Mouse (Mus musculus) brown adipose tissue, adult 24 weeks (tissue): ENCODE results near the gene Pot1a. TPM values are rescaled to one million over a fixed set of nuclear protein-coding genes. Genes with fewer than 3 reads are reported as not detected.

Source experiments
- H3K27ac ChIP-seq: fragments of 200-500 bp; replicated peaks from 2 replicates; pipeline ENCODE4 v1.5.1; 2012; ENCODE audit warnings: low read depth, mild to moderate bottlenecking, low read length
- H3K4me1 ChIP-seq: fragments of 200-500 bp; 2 replicates; pipeline ENCODE4 v1.6.1; 2012; ENCODE audit warnings: low read length, mixed read lengths; ENCODE audit not compliant: control insufficient read depth, insufficient read depth, insufficient read length
- H3K4me3 ChIP-seq: fragments of 200-500 bp; 2 replicates; pipeline ENCODE4 v1.5.1; 2012; ENCODE audit warnings: low read depth, mild to moderate bottlenecking, low read length, moderate library complexity; ENCODE audit not compliant: insufficient read depth
- polyA plus RNA-seq: library from polyadenylated mRNA; stranded (reverse); fragments of >200 nt; gene quantifications from 2 replicates; pipeline ENCODE4 v1.2.4, GENCODE M21; 2012; ENCODE audit not compliant: missing spikeins, insufficient read depth, insufficient read length

Pot1a gene
- polyA plus RNA-seq: 4.7 and 6.6 TPM in 2 replicates

- Histone ChIP-seq H3K27ac (peak within 1 kb of the TSS; percentile 74), H3K4me1 (peaks cover 3% of the 10 kb centered on the region; the same call in 1 of the 2 replicates), H3K4me3 (peak within 1 kb of the TSS; percentile 86)
Observed at GRCm38 (mm10) chr6:25808806-25809495, at the start of gene Pot1a. TSS of gene Pot1a (minus strand) at chr6:25809246.

DNA sequence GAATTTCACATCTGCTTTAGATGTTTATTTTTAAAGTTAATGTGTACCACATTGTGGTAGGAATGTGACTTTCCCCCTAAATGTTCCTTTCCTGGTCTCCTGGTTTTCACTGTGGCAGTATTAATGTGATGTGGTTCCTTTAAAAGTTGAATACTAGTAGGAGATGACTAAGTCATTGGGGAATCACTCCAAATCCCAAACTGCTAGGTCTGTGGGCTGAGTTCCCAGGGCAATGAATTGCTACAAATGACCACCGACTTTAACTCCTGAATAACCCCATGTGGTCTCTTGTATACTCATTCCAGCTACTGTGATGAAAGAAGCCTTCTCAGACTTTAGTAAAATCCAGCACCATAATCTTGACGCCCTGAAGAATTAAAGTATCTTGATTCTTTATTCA, 27.2 kb upstream of the Pot1a start:
- Histone ChIP-seq H3K27ac (no peak overlapping the region), H3K4me1 (no peaks in the 10 kb centered on the region), H3K4me3 (no peak overlapping the region)

DNA sequence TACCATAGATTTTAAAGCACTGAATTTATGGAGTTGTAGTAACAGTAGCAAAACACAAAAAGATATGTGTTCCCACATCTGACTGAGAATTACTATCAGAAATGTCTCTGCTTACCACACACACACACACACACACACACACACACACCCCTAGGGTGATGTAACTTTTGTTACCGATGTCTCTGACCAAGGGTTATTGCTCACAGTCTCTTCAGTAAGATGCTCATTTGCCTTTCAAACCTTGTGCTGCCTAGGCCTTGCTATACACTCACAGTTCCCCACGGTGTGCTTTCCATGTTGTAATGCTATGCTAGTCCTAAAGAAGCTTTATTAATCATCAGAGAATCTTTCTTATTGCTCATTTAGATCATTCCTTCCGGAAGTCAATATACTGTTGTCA, 3.0 kb downstream of the Pot1a start:
- H3K27ac ChIP-seq: no peak overlapping the region
- peaks cover 3% of the 10 kb centered on the region; the same call in 1 of the 2 replicates for H3K4me1 ChIP-seq
- no peak overlapping the region for H3K4me3 ChIP-seq

GRCm38 (mm10) chr6:25802269-25802668, 6.8 kb downstream of the Pot1a start:
- Histone ChIP-seq H3K4me1 (peaks cover 2% of the 10 kb centered on the region; the same call in 1 of the 2 replicates), H3K27ac (no peak overlapping the region), H3K4me3 (no peak overlapping the region)

DNA sequence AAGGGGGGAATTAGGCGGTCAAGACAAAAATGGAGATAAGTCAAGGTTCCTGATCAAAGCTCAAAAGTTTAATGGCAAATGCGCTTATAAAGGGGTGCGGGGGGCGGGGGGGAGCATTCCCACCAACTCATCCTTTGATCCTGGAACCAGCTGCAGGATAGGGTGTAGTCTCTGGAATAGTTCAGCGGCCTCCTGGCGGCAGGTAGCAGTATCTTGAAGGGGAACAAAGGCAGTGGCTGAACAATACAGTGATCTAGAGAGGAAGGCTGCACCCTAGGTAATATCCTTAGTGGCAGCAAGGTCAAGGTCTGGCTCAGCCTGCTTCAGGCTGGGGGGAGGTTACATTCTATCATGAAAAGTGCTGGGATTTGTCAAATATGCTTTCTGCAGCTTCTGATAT, 7.8 kb downstream of the Pot1a start:
- H3K4me3 ChIP-seq: no peak overlapping the region
- H3K27ac ChIP-seq: no peak overlapping the region

GRCm38 (mm10) chr6:25768238-25768637, 40.8 kb downstream of the Pot1a start:
- Histone ChIP-seq H3K27ac (no peak overlapping the region), H3K4me1 (no peaks in the 10 kb centered on the region), H3K4me3 (no peak overlapping the region)

More for the DNA sequence above, 7.8 kb downstream of the Pot1a start:
- H3K4me1 ChIP-seq: no peaks in the 10 kb centered on the region; the same call in 1 of the 2 replicates

- Histone ChIP-seq H3K4me1 (no peaks in the 10 kb centered on the region), H3K4me3 (no peak overlapping the region), H3K27ac (no peak overlapping the region)
Observed at GRCm38 (mm10) chr6:25767552-25767951, 41.5 kb downstream of the Pot1a start.

GRCm38 (mm10) chr6:25767073-25767472, 42.0 kb downstream of the Pot1a start:
- H3K4me1 ChIP-seq: no peaks in the 10 kb centered on the region
- no peak overlapping the region for H3K4me3 ChIP-seq
- H3K27ac ChIP-seq: no peak overlapping the region

- Histone ChIP-seq H3K4me3 (no peak overlapping the region), H3K27ac (no peak overlapping the region), H3K4me1 (no peaks in the 10 kb centered on the region)
Observed at GRCm38 (mm10) chr6:25766283-25766682, 42.8 kb downstream of the Pot1a start.

GRCm38 (mm10) chr6:25752651-25753050, 56.4 kb downstream of the Pot1a start:
- no peak overlapping the region for H3K4me3 ChIP-seq
- no peaks in the 10 kb centered on the region for H3K4me1 ChIP-seq
- H3K27ac ChIP-seq: no peak overlapping the region

DNA sequence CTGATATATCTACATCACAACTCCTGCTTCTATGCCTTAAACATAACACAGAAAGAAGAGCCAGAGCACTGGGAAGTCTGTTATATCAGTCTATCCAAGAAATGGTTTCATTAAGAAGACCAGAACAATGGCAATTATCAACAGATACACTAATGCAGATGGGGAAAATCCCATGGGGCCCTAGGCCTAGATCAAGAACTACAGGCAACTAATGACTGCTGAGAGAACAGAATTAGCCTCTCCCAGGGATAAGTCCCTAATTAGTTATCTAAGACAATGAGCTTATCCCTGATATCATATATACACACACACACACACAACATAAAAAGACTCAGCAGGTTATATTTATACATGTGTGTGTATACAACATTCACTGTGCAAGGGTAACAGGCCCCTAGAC, 72.5 kb downstream of the Pot1a start:
- Histone ChIP-seq H3K27ac (no peak overlapping the region), H3K4me1 (no peaks in the 10 kb centered on the region), H3K4me3 (no peak overlapping the region)

DNA sequence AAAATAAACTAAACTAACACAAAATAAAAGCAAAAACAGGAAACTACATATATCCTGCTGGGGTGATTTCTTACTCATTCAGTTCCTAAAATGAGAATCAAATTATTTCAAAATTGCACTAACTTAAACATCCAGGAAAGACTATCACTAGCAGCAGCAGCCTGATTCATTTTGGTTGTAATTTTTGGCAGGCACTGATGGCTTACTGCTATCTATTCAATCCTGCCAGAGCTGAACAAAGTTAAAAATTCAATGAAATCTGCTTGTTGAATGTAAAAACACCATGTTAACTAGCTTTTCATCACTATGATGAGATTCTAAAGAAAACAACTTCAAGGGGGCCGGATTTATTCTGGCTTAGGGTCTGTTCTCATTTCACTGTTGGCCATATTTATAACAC, 82.5 kb downstream of the Pot1a start:
- Histone ChIP-seq H3K4me1 (no peaks in the 10 kb centered on the region), H3K27ac (no peak overlapping the region)

GRCm38 (mm10) chr6:25710601-25711000, 98.4 kb downstream of the Pot1a start:
- H3K27ac ChIP-seq: no peak overlapping the region
- no peak overlapping the region for H3K4me3 ChIP-seq
- no peaks in the 10 kb centered on the region for H3K4me1 ChIP-seq

More for the DNA sequence above, 82.5 kb downstream of the Pot1a start:
- H3K4me3 ChIP-seq: no peak overlapping the region

DNA sequence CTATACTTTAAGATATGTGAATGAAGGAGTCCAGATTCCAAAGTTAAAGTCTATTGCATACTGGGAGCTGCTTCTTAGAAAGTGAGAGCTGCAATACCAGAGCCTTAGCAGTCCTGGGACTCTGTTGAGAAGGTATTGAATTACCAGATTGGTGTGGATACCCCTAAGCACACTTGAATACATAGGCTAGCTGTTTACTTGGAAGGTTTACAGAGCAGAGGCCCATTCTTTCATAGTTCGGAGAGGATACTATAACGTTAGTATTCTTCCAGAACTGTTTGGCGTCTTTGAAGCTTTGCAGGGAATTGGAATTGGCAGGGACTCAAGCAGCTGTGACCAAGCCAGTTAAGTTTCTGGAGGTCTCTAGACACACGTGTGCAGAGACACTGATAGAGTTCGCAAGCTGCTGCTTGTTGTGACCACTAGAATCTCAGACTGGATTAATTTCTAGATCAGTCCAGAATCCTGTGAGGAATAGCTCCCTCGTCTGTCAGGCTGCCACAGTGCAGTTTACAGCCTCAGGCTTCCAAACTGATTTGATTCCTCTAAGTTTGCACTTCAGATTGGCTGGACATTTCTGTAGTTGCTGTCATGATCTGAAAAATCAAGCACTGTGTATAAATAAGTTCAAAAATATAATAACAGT, 99.7 kb downstream of the Pot1a start:
- Histone ChIP-seq H3K4me3 (no peak overlapping the region), H3K4me1 (no peaks in the 10 kb centered on the region), H3K27ac (no peak overlapping the region)

DNA sequence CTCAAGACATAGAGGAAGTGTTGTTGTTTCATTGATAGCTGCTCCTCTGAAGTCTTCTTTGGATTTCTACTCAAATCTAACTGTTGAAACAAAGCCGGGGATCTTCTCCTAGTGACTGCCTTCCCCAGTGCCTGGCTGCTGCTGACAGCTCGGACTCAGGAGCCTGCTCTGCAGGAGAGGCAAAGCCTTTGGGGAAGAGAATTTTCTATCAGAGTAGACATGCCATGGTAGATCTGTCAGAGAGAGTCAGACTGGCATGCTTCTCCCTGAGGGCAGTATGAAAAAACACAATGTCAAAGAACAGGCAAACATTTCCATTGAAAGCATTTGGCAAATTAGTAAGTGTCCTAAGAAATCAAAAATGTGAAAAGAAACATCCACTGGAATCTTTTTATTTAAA, 109.1 kb downstream of the Pot1a start:
- H3K27ac ChIP-seq: no peak overlapping the region
- H3K4me1 ChIP-seq: no peaks in the 10 kb centered on the region
- no peak overlapping the region for H3K4me3 ChIP-seq
